In the genomic region with DNA sequence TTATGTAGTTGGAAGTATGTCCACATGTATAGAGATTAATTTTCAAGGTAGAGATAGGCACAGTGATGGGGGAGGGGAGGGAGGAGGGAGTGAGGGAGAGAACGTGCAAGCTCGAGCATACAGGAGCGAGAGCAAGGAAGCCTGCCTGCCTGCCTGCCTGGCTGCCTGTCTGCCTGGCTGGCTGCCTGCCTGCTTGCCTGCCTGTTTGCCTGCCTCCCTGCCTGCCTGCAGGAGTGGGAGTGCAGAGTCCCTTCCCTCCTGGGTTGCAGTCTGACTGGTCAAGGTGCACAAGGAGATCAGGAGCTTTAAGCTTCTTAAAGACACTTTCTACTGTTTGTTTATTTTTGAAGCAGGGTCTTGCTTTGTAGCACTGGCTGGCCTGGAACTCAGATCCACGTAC, we compare ENCODE assay signal across 19 mouse cellular contexts. TPM values are rescaled to one million over a fixed set of nuclear protein-coding genes. Genes with fewer than 3 reads are reported as not detected.
DNase-seq lines count a peak whose midpoint lies in the region; ATAC-seq and TF ChIP-seq lines count a peak whose summit lies in the region.
"Had no signal": no experiment of that assay in that cellular context is flagged by ENCODE, and none has a peak within 500 bp of the region (broad histone marks: within the 10 kb centered on the region; RNA-seq: fewer than 3 reads in every experiment).

No protein-coding gene starts in this region.

- H3K9ac ChIP-seq in forebrain, embryonic 16.5 days (replicated peaks; ENCODE audit: low read depth, low read length): no peak overlapping the region
- no peak overlapping the region for H3K9ac ChIP-seq in forebrain, embryonic 12.5 days
- H3K9ac ChIP-seq in heart, postnatal 0 days (replicated peaks; ENCODE audit: low read depth, low read length): no peak overlapping the region

- TF ChIP-seq EP300 in heart, postnatal 0 days (IDR thresholded peaks at IDR 0.05; ENCODE audit: low read depth): no peak

- WGBS in forebrain, embryonic 16.5 days: 40% methylated on average over 4 of the region's 4 CpGs
- WGBS in forebrain, embryonic 12.5 days: 67% methylated on average over 4 of the region's 4 CpGs
- WGBS in heart, postnatal 0 days: 26% methylated on average over 4 of the region's 4 CpGs

- no peaks in the 10 kb centered on the region for H3K27me3 ChIP-seq in forebrain, embryonic 16.5 days (replicated peaks; ENCODE audit: control insufficient read depth, insufficient read depth, low read length)
- H3K27me3 ChIP-seq in forebrain, embryonic 12.5 days: no peaks in the 10 kb centered on the region
- no peaks in the 10 kb centered on the region for H3K27me3 ChIP-seq in heart, postnatal 0 days (ENCODE audit: control insufficient read depth, insufficient read depth, low read length)
- H3K27me3 ChIP-seq: Patski had no signal

- H3K4me2 ChIP-seq in forebrain, embryonic 16.5 days (ENCODE audit: low read length): no peak overlapping the region
- H3K4me2 ChIP-seq in forebrain, embryonic 12.5 days: no peak overlapping the region
- H3K4me2 ChIP-seq in heart, postnatal 0 days (ENCODE audit: low read depth, low read length): no peak overlapping the region

- no peak for DNase-seq in heart, postnatal 0 days (ENCODE audit: low spot score)
- DNase-seq in heart, adult 8-10 months (ENCODE audit: low spot score): no peak
- DNase-seq in cerebellum, adult 18-20 months: peak; percentile 77 to 81
- peak; percentile 39 for DNase-seq in kidney, postnatal 10 days
- DNase-seq in layer of hippocampus, postnatal 14 days (ENCODE audit: low spot score in 2 of 2): no peak
- no peak for DNase-seq in layer of hippocampus, adult 9-11 months
- DNase-seq: embryo, embryonic 11 days; right cerebral cortex, adult 18-20 months; spleen, adult 18-20 months; thymus, postnatal 14 days had no signal

- H3K4me3 ChIP-seq in forebrain, embryonic 16.5 days (replicated peaks; ENCODE audit: low read length): no peak overlapping the region
- H3K4me3 ChIP-seq in forebrain, embryonic 12.5 days (replicated peaks): no peak overlapping the region
- no peak overlapping the region for H3K4me3 ChIP-seq in heart, postnatal 0 days (ENCODE audit: low read depth, low read length)
- H3K4me3 ChIP-seq: layer of hippocampus, adult 2 months had no signal

- H3K27ac ChIP-seq in forebrain, embryonic 16.5 days (ENCODE audit: low read length): no peak overlapping the region
- H3K27ac ChIP-seq in forebrain, embryonic 12.5 days: no peak overlapping the region
- H3K27ac ChIP-seq in heart, postnatal 0 days (ENCODE audit: low read depth): peak overlapping the region; percentile 46; the same call in 1 of the 2 replicates
- H3K27ac ChIP-seq: layer of hippocampus, adult 2 months had no signal

- no peak for TF ChIP-seq CTCF in heart, postnatal 0 days (IDR thresholded peaks at IDR 0.05; ENCODE audit: low read depth)

- ATAC-seq in forebrain, embryonic 16.5 days: 0 out of 2 replicates have a peak, but pooled peaks have one; percentile 22
- ATAC-seq in forebrain, embryonic 12.5 days (ENCODE audit: low FRiP score): no peak
- no peak for ATAC-seq in heart, postnatal 0 days (ENCODE audit: insufficient read depth, low read depth)
- ATAC-seq: Patski had no signal

- H3K36me3 ChIP-seq in forebrain, embryonic 16.5 days (ENCODE audit: control insufficient read depth, insufficient read depth): peaks cover 20% of the 10 kb centered on the region
- H3K36me3 ChIP-seq in forebrain, embryonic 12.5 days (replicated peaks): peaks cover 55% of the 10 kb centered on the region
- peaks cover 61% of the 10 kb centered on the region for H3K36me3 ChIP-seq in heart, postnatal 0 days (replicated peaks; ENCODE audit: control insufficient read depth, insufficient read depth, low read length)

- H3K9me3 ChIP-seq in forebrain, embryonic 16.5 days (ENCODE audit: control insufficient read depth, low read length): no peaks in the 10 kb centered on the region
- H3K9me3 ChIP-seq in forebrain, embryonic 12.5 days: no peaks in the 10 kb centered on the region
- no peaks in the 10 kb centered on the region for H3K9me3 ChIP-seq in heart, postnatal 0 days (replicated peaks; ENCODE audit: control insufficient read depth, low read length)

- peaks cover 6% of the 10 kb centered on the region for H3K4me1 ChIP-seq in forebrain, embryonic 16.5 days (replicated peaks; ENCODE audit: control insufficient read depth, insufficient read depth, low read length)
- no peaks in the 10 kb centered on the region for H3K4me1 ChIP-seq in forebrain, embryonic 12.5 days
- peaks cover 6% of the 10 kb centered on the region; the same call in 1 of the 2 replicates for H3K4me1 ChIP-seq in heart, postnatal 0 days (ENCODE audit: control insufficient read depth, insufficient read depth)

RNA-seq across cellular contexts. Expression of gene Tex29, which starts 55.2 kb away (rescaled TPM):
- polyA plus RNA-seq in forebrain, embryonic 16.5 days (2015; fragmentation: Nextera tagmentation; extraction: Ambion mirVana): 0.52 and 0.66 TPM in 2 replicates
- polyA plus RNA-seq in forebrain, embryonic 12.5 days (2016; fragmentation: Nextera tagmentation; extraction: Ambion mirVana): 0.26 TPM in 1 of 2 replicates, not detected in the other
- total RNA-seq in heart, postnatal 0 days (2014; rRNA removed; ENCODE audit: low replicate concordance): not detected in 2 replicates
- polyA plus RNA-seq in heart, postnatal 0 days (2015; fragmentation: Nextera tagmentation; extraction: Ambion mirVana): 0.99 and 1.3 TPM in 2 replicates
- not detected for total RNA-seq in heart, adult 8-10 months (2022)
- total RNA-seq in layer of hippocampus, postnatal 14 days (2021): under 1 TPM in 1 of 2 experiments, not detected in 1; 0.86 TPM
- total RNA-seq: gastrocnemius, postnatal 4 days; liver, adult 2 months; megakaryocyte-erythroid progenitor cell, adult 5-6 weeks had no signal
- polyA plus RNA-seq: liver, adult 2 months; lung, embryonic 16.5 days; Patski; stomach, embryonic 16.5 days had no signal

RNA-seq across cellular contexts. Expression of gene Arhgef7, which starts 57.6 kb away (rescaled TPM):
- 71.0 and 77.3 TPM in 2 replicates for polyA plus RNA-seq in forebrain, embryonic 16.5 days (2015; fragmentation: Nextera tagmentation; extraction: Ambion mirVana)
- polyA plus RNA-seq in forebrain, embryonic 12.5 days (2016; fragmentation: Nextera tagmentation; extraction: Ambion mirVana): 78.8 and 82.1 TPM in 2 replicates
- 77.1 TPM in 2 replicates for total RNA-seq in heart, postnatal 0 days (2014; rRNA removed; ENCODE audit: low replicate concordance)
- 43.7 and 49.2 TPM in 2 replicates for polyA plus RNA-seq in heart, postnatal 0 days (2015; fragmentation: Nextera tagmentation; extraction: Ambion mirVana)
- total RNA-seq in heart, adult 8-10 months (2022): 100 to 1,000 TPM in 3 of 4 experiments, 10 to 100 TPM in 1; 93.9 to 119 (median 111) TPM
- 100 to 1,000 TPM; 153 to 157 TPM for total RNA-seq in layer of hippocampus, postnatal 14 days (2021)

Comparison
In these comparisons a context has a peak if more than half of its experiments do, and no peak if none do; other contexts are left out.
1. DNase-seq: peak in cerebellum, adult 18-20 months (2 of 2) and kidney, postnatal 10 days (single experiment); none in heart, postnatal 0 days (single experiment), heart, adult 8-10 months (single experiment), layer of hippocampus, postnatal 14 days (0 of 2) and layer of hippocampus, adult 9-11 months (single experiment).